Mouse (Mus musculus): Measurements from ENCODE around the gene B4galnt2. TPM values are rescaled to one million over a fixed set of nuclear protein-coding genes. Genes with fewer than 3 reads are reported as not detected.

Gene B4galnt2
- polyA plus RNA-seq, 1 experiment: not detected

DNA sequence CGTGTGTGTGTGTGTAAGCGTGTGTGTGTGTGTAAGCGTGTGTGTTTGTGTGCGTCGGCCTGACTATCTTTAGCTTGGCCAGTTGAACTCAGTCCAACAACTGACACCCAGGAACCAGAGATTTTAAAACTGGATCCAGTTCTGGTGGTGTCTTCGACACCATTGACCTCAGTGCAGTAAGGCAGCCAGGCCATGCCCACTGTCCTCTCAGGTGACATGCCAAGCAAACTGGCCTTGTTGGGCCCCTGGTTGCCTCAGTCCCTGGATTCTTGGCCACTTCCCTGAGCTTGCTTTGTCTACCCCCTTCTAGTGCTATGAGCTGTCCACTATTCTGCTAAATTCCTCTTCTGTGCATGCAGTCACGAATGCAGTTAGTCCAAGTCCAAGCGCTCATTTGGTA lies 53.3 kb downstream of the B4galnt2 start:
- H3K79me3 ChIP-seq (ENCODE audit: low read depth): no peaks in the 10 kb centered on the region
- H3ac ChIP-seq (ENCODE audit: control insufficient read depth, insufficient read length, low read depth): no peak overlapping the region
- no peaks in the 10 kb centered on the region for H3K79me2 ChIP-seq (ENCODE audit: control insufficient read depth, insufficient read depth)
- TF ChIP-seq CEBPB (IDR thresholded peaks at IDR 0.05; ENCODE audit: low read depth) (no peak), MYOG (IDR thresholded peaks at IDR 0.05; ENCODE audit: control insufficient read depth, extremely low read depth, insufficient read length) (no peak), MYOD1 (IDR thresholded peaks at IDR 0.05; ENCODE audit: control insufficient read depth, insufficient read length, low read depth) (no peak), MAX (IDR thresholded peaks at IDR 0.05) (no peak), USF1 (IDR thresholded peaks at IDR 0.05; ENCODE audit: low read depth) (no peak), CTCF (IDR thresholded peaks at IDR 0.05; ENCODE audit: control insufficient read depth, insufficient read depth, insufficient read length) (no peak), FOSL1 (IDR thresholded peaks at IDR 0.05; ENCODE audit: insufficient read depth, low read length, poor library complexity, severe bottlenecking) (no peak)
- H3K36me3 ChIP-seq (ENCODE audit: control insufficient read depth, insufficient read depth): no peaks in the 10 kb centered on the region
- no peaks in the 10 kb centered on the region for H3K27me3 ChIP-seq (ENCODE audit: control insufficient read depth, insufficient read depth, insufficient read length)
- H3K4me3 ChIP-seq (ENCODE audit: insufficient read depth, poor library complexity, severe bottlenecking): no peak overlapping the region

DNA sequence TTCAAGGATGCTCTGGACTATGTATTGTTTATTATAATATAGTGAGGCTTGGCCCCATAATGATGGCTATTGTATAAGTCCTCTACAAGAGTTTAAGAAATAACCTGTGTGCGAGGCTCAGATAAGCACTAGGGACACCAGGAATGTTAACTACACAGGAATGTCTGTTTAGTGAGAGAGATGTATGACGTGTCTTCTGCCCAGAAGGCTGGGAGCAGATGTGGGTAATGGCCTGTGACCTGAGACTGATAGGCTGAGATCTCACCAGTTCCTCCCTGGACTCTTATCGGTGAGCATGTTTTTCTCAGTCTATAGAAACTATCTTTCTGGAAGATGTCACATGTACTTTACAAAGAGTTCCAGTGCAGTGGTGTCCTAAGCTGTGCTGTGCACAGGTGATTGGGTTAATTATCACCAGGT lies 54.6 kb downstream of the B4galnt2 start:
- Histone ChIP-seq H3K79me3 (ENCODE audit: low read depth) (no peaks in the 10 kb centered on the region), H3ac (ENCODE audit: control insufficient read depth, insufficient read length, low read depth) (peak overlapping the region; percentile 55), H3K36me3 (ENCODE audit: control insufficient read depth, insufficient read depth) (no peaks in the 10 kb centered on the region), H3K79me2 (ENCODE audit: control insufficient read depth, insufficient read depth) (no peaks in the 10 kb centered on the region), H3K27me3 (ENCODE audit: control insufficient read depth, insufficient read depth, insufficient read length) (no peaks in the 10 kb centered on the region), H3K4me3 (ENCODE audit: insufficient read depth, poor library complexity, severe bottlenecking) (peak overlapping the region; percentile 74)
- no peak for TF ChIP-seq MYOG (IDR thresholded peaks at IDR 0.05; ENCODE audit: control insufficient read depth, extremely low read depth, insufficient read length)
- no peak for TF ChIP-seq MYOD1 (IDR thresholded peaks at IDR 0.05; ENCODE audit: control insufficient read depth, insufficient read length, low read depth)
- no peak for TF ChIP-seq CTCF (IDR thresholded peaks at IDR 0.05; ENCODE audit: control insufficient read depth, insufficient read depth, insufficient read length)

- TF ChIP-seq MYOD1 (IDR thresholded peaks at IDR 0.05; ENCODE audit: control insufficient read depth, insufficient read length, low read depth): peak; percentile 65
- no peak for TF ChIP-seq MYOG (IDR thresholded peaks at IDR 0.05; ENCODE audit: control insufficient read depth, extremely low read depth, insufficient read length)
- TF ChIP-seq USF1 (IDR thresholded peaks at IDR 0.05; ENCODE audit: low read depth): peak; percentile 45
- TF ChIP-seq FOSL1 (IDR thresholded peaks at IDR 0.05; ENCODE audit: insufficient read depth, low read length, poor library complexity, severe bottlenecking): no peak
- TF ChIP-seq MAX (IDR thresholded peaks at IDR 0.05): peak; percentile 97
- no peak for TF ChIP-seq CEBPB (IDR thresholded peaks at IDR 0.05; ENCODE audit: low read depth)
- Histone ChIP-seq H3K79me2 (ENCODE audit: control insufficient read depth, insufficient read depth) (no peaks in the 10 kb centered on the region), H3K27me3 (ENCODE audit: control insufficient read depth, insufficient read depth, insufficient read length) (no peaks in the 10 kb centered on the region), H3K36me3 (ENCODE audit: control insufficient read depth, insufficient read depth) (no peaks in the 10 kb centered on the region), H3K79me3 (ENCODE audit: low read depth) (no peaks in the 10 kb centered on the region), H3ac (ENCODE audit: control insufficient read depth, insufficient read length, low read depth) (peak overlapping the region; percentile 56), H3K4me3 (ENCODE audit: insufficient read depth, poor library complexity, severe bottlenecking) (peak overlapping the region; percentile 74)
Observed at GRCm38 (mm10) chr11:95859468-95859855, 55.2 kb downstream of the B4galnt2 start.

DNA sequence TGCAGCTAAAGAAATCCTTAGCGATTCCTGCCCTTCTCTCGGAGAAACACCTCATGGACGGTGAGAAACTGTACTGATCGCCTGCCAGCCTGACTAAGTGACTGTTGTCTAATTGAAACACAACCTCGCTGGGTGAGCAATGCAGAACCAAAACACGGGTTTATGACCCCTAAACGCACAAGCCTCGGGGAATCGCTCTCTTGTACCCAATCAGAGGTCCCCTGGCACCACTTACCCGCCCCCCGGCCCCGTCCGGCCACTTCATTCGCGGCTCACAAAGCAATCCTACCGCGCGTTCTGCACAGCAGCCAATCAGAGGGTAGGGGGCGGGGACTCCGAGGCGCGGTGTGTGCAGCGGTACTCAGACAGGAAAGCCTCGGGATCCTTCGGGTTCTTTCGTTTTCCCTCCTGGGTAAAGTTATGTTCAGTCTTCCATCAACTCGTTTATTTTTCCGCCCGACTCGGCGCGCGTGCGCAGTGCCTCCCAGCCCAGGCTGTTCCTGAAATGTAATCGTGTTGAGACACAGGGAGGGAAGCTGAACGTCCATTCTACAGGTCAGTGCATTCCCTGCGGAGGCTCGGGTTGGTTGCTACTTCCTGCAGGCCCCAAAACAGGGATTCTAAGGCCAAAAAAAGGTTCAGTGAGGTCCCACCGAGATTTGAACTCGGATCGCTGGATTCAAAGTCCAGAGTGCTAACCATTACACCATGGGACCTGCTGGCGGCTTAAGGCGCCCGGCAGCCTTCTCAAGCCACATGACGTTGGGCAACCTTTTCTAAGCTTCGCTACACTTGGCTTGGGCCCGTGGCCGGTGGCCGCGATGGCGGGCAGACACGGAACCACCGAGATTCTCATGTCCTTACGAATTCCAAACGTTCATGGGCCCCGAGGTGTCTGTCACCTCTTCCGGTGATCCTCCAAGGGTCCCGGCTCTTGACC lies 55.9 kb downstream of the B4galnt2 start:
- H3K27me3 ChIP-seq (ENCODE audit: control insufficient read depth, insufficient read depth, insufficient read length): no peaks in the 10 kb centered on the region
- H3K4me3 ChIP-seq (ENCODE audit: insufficient read depth, poor library complexity, severe bottlenecking): peak overlapping the region; percentile 74
- TF ChIP-seq MAX (IDR thresholded peaks at IDR 0.05) (peak; percentile 10), FOSL1 (IDR thresholded peaks at IDR 0.05; ENCODE audit: insufficient read depth, low read length, poor library complexity, severe bottlenecking) (no peak), CEBPB (IDR thresholded peaks at IDR 0.05; ENCODE audit: low read depth) (peak; percentile 43)
- no peaks in the 10 kb centered on the region for H3K79me3 ChIP-seq (ENCODE audit: low read depth)
- H3ac ChIP-seq (ENCODE audit: control insufficient read depth, insufficient read length, low read depth): peak overlapping the region; percentile 56
- H3K79me2 ChIP-seq (ENCODE audit: control insufficient read depth, insufficient read depth): no peaks in the 10 kb centered on the region
- no peaks in the 10 kb centered on the region for H3K36me3 ChIP-seq (ENCODE audit: control insufficient read depth, insufficient read depth)

DNA sequence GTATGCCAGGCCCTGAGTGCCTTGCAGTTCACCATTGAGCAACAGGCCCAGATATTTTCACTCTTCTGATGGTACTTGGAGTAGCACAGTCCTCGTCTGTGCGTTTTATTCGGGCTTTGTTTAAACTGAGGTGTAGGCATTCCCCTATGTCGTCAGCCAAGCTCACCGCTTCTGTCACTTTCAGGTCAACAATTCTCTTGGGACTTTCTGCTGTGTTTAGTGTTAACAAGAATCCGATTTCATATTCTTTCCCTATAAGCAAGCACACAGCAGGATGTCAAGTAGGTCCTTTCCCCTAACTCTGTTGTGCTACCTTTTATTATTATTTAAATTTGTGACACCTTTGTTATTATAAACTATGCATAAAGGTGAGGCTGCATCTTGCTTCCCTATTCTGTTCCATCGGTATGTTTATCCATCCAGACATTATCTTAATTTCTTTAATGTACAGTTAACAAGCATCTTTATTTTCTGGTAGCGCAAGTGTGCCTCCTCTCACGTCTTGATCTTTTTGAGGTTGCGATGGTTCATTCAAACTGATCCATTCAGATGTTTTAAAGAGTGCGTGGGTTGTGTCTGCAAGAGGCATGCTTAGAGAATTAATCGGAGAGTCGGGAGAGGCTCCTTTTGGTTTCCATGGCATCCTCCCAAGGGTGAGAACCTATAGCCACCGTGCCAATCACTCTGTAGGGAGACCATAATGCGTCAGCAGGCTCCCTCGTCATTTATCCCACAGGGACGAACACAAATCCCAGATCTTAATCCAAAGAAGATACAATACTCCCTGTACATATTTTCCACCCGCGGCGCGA lies 56.8 kb downstream of the B4galnt2 start:
- Histone ChIP-seq H3K36me3 (ENCODE audit: control insufficient read depth, insufficient read depth) (no peaks in the 10 kb centered on the region), H3ac (ENCODE audit: control insufficient read depth, insufficient read length, low read depth) (peak overlapping the region; percentile 49), H3K27me3 (ENCODE audit: control insufficient read depth, insufficient read depth, insufficient read length) (no peaks in the 10 kb centered on the region), H3K79me2 (ENCODE audit: control insufficient read depth, insufficient read depth) (no peaks in the 10 kb centered on the region), H3K79me3 (ENCODE audit: low read depth) (no peaks in the 10 kb centered on the region), H3K4me3 (ENCODE audit: insufficient read depth, poor library complexity, severe bottlenecking) (peak overlapping the region; percentile 30)
- no peak for TF ChIP-seq CEBPB (IDR thresholded peaks at IDR 0.05; ENCODE audit: low read depth)
- no peak for TF ChIP-seq FOSL1 (IDR thresholded peaks at IDR 0.05; ENCODE audit: insufficient read depth, low read length, poor library complexity, severe bottlenecking)
- no peak for TF ChIP-seq CTCF (IDR thresholded peaks at IDR 0.05; ENCODE audit: control insufficient read depth, insufficient read depth, insufficient read length)
- no peak for TF ChIP-seq USF1 (IDR thresholded peaks at IDR 0.05; ENCODE audit: low read depth)
- no peak for TF ChIP-seq MYOG (IDR thresholded peaks at IDR 0.05; ENCODE audit: control insufficient read depth, extremely low read depth, insufficient read length)
- TF ChIP-seq MYOD1 (IDR thresholded peaks at IDR 0.05; ENCODE audit: control insufficient read depth, insufficient read length, low read depth): no peak
